Mouse (Mus musculus) heart, adult 2 months (tissue): ENCODE results near the gene Cdc73. TPM values are rescaled to one million over a fixed set of nuclear protein-coding genes. Genes with fewer than 3 reads are reported as not detected.

ENCODE experiments used
- DNase-seq, 2 experiments: peaks; one replicate each; pipeline ENCODE4 v3.0.0; 2021
- H3K27ac ChIP-seq: fragments of 200-600 bp; 2 replicates; pipeline ENCODE4 v1.8.1; 2022
- H3K27me3 ChIP-seq: fragments of 200-500 bp; 2 replicates; pipeline ENCODE4 v1.6.1; 2012; ENCODE audit warnings: mild to moderate bottlenecking, low read length, inconsistent platforms, mixed read lengths; ENCODE audit not compliant: control insufficient read depth, insufficient read depth
- H3K36me3 ChIP-seq: fragments of 200-500 bp; 2 replicates; pipeline ENCODE4 v1.6.1; 2012; ENCODE audit warnings: low read length, inconsistent platforms; ENCODE audit not compliant: control insufficient read depth, insufficient read depth
- H3K4me1 ChIP-seq: fragments of 200-500 bp; 2 replicates; pipeline ENCODE4 v1.6.1; 2011; ENCODE audit warnings: low read length; ENCODE audit not compliant: control insufficient read depth, insufficient read depth
- H3K4me3 ChIP-seq: fragments of 200-600 bp; 2 replicates; pipeline ENCODE4 v1.8.1; 2022
- H3K79me2 ChIP-seq: fragments of 200-500 bp; replicated peaks from 2 replicates; pipeline ENCODE4 v1.6.1; 2012; ENCODE audit warnings: mild to moderate bottlenecking, inconsistent platforms, low read length, moderate library complexity, mixed read lengths; ENCODE audit not compliant: control insufficient read depth, insufficient read depth
- H3K9ac ChIP-seq: fragments of 200-500 bp; 2 replicates; pipeline ENCODE4 v1.6.1; 2012; ENCODE audit warnings: low read depth, mild to moderate bottlenecking, control low read depth, inconsistent platforms, low read length, mixed read lengths
- CTCF ChIP-seq: fragments of 200-600 bp; IDR thresholded peaks from 2 replicates; pipeline ENCODE4 v1.8.1; 2022; ENCODE audit warnings: antibody characterized with exemption, mild to moderate bottlenecking, moderate library complexity
- EP300 ChIP-seq: fragments of 200-500 bp; IDR thresholded peaks from 2 replicates; pipeline ENCODE4 v1.6.1; 2011; ENCODE audit warnings: low read depth, low read length, control low read depth; ENCODE audit not compliant: insufficient read depth
- WGBS: fragments of 180-500 bp; shearing (Covaris S2); methylation state at CpG from one replicate; pipeline ENCODE4 v1.1.7; 2018; 5-methylcytosine and 5-hydroxymethylcytosine counted together
- intact Hi-C: fragments of 180-260 bp; cut with DNase I; formaldehyde crosslinking; loops from one replicate; pipeline ENCODE4 v1.15.1; 2025
- polyA plus RNA-seq: library from polyadenylated mRNA; depleted of rRNA; stranded (reverse); fragments of >200 nt; gene quantifications from 2 replicates; pipeline ENCODE4 v1.2.3, GENCODE M21; 2012; rRNA removed
- total RNA-seq, 2 experiments: library from RNA; stranded (reverse); gene quantifications; 2 replicates each; pipeline ENCODE4 v1.2.3; 2021

Cdc73 gene
- total and polyA plus RNA-seq, 3 experiments, result 2.8 to 57.9 (median 49.2) TPM

- intact Hi-C loops, result no loop called here
- Histone ChIP-seq H3K79me2 (no peaks in the 10 kb centered on the region), H3K36me3 (no peaks in the 10 kb centered on the region), H3K27me3 (no peaks in the 10 kb centered on the region), H3K27ac (no peak overlapping the region), H3K4me3 (no peak overlapping the region), H3K4me1 (no peaks in the 10 kb centered on the region), H3K9ac (no peak overlapping the region)
- no peak for DNase-seq
- TF ChIP-seq CTCF (no peak), EP300 (no peak)
- WGBS, result 52% methylated on average over 2 of the region's 2 CpGs
These were observed 148.1 kb downstream of the Cdc73 start for GRCm38 (mm10) chr1:143554621-143555020.

Other genes starting within 250 kb of the Cdc73 start
- gene B3galt2, start 62.2 kb downstream of the Cdc73 start, total RNA-seq, result 1 to 10 TPM; 1.8 to 3.1 TPM
- gene B3galt2, start 62.2 kb downstream of the Cdc73 start, polyA plus RNA-seq, result 0.98 and 2.0 TPM in 2 replicates
- gene Glrx2, start 13.4 kb upstream of the Cdc73 start, total RNA-seq, result 10 to 100 TPM; 68.6 to 77.1 TPM
- gene Glrx2, start 13.4 kb upstream of the Cdc73 start, polyA plus RNA-seq, result 18.2 and 33.0 TPM in 2 replicates
- gene Trove2, start 74.2 kb upstream of the Cdc73 start, total RNA-seq, result 1 to 10 TPM; 8.9 to 9.0 TPM
- gene Trove2, start 74.2 kb upstream of the Cdc73 start, polyA plus RNA-seq, result 1.7 and 4.2 TPM in 2 replicates
- 10 to 100 TPM; 18.6 to 19.3 TPM for gene Uchl5, start 74.4 kb upstream of the Cdc73 start, total RNA-seq
- 3.4 and 5.1 TPM in 2 replicates for gene Uchl5, start 74.4 kb upstream of the Cdc73 start, polyA plus RNA-seq